Mouse (Mus musculus) left cerebral cortex, adult 18-20 months (tissue): ENCODE data around the gene Atp8b5. TPM values are rescaled to one million over a fixed set of nuclear protein-coding genes. Genes with fewer than 3 reads are reported as not detected.

Source experiments
- DNase-seq, 2 experiments: peaks; one replicate each; pipeline ENCODE4 v3.0.0; 2021 to 2022; ENCODE audit warnings: low spot score in 2 of 2, mixed read lengths in 1 of 2
- total RNA-seq, 2 experiments: library from RNA; stranded (reverse); gene quantifications; 2 replicates each; pipeline ENCODE4 v1.2.3; 2021

Atp8b5 gene
- total RNA-seq, 2 experiments from 2014 or later: 0.19 to 0.44 TPM

- DNase-seq: no peak
Measured at GRCm38 (mm10) chr4:43407071-43407920, 140.3 kb downstream of the Atp8b5 start.

- DNase-seq: no peak
Measured at GRCm38 (mm10) chr4:43414761-43415160, 147.8 kb downstream of the Atp8b5 start.

- DNase-seq: no peak
Measured at GRCm38 (mm10) chr4:43415221-43416070, 148.5 kb downstream of the Atp8b5 start.

- no peak for DNase-seq
Measured at GRCm38 (mm10) chr4:43416071-43416490, 149.1 kb downstream of the Atp8b5 start.

- no peak for DNase-seq
Measured at GRCm38 (mm10) chr4:43417269-43418062, 150.5 kb downstream of the Atp8b5 start.

GRCm38 (mm10) chr4:43418450-43418849 lies 151.5 kb downstream of the Atp8b5 start:
- no peak for DNase-seq

GRCm38 (mm10) chr4:43418973-43419656 lies 152.2 kb downstream of the Atp8b5 start:
- DNase-seq: no peak

GRCm38 (mm10) chr4:43419801-43420281 lies 152.9 kb downstream of the Atp8b5 start:
- DNase-seq: no peak

GRCm38 (mm10) chr4:43420305-43420704 lies 153.3 kb downstream of the Atp8b5 start:
- DNase-seq: peak; percentile 70 to 80

- DNase-seq: no peak
Measured at GRCm38 (mm10) chr4:43421632-43422240, 154.8 kb downstream of the Atp8b5 start.

Other genes with a start within 250 kb of the Atp8b5 start
- gene Pigo, start 241.3 kb upstream of the Atp8b5 start, total RNA-seq: 10 to 100 TPM; 24.1 to 25.4 TPM
- 100 to 1,000 TPM; 104 to 113 TPM for gene Stoml2, start 235.4 kb upstream of the Atp8b5 start, total RNA-seq
- 10 to 100 TPM; 33.0 to 34.3 TPM for gene Fam214b, start 220.9 kb upstream of the Atp8b5 start, total RNA-seq
- 10 to 100 TPM; 52.3 to 58.3 TPM for gene Unc13b, start 208.2 kb upstream of the Atp8b5 start, total RNA-seq
- 100 to 1,000 TPM; 128 to 146 TPM for gene Rusc2, start 114.8 kb downstream of the Atp8b5 start, total RNA-seq
- 1 to 10 TPM in 1 of 2 experiments, under 1 TPM in 1; 0.82 to 1.2 TPM for gene Fam166b, start 162.0 kb downstream of the Atp8b5 start, total RNA-seq
- 10 to 100 TPM; 90.6 to 96.5 TPM for gene Tesk1, start 174.8 kb downstream of the Atp8b5 start, total RNA-seq
- 1 to 10 TPM in 1 of 2 experiments, under 1 TPM in 1; 0.84 to 1.3 TPM for gene Cd72, start 187.5 kb downstream of the Atp8b5 start, total RNA-seq
- gene Sit1, start 216.6 kb downstream of the Atp8b5 start, total RNA-seq: not detected
- 10 to 100 TPM; 29.9 to 30.0 TPM for gene Ccdc107, start 225.7 kb downstream of the Atp8b5 start, total RNA-seq
- 1 to 10 TPM in 1 of 2 experiments, under 1 TPM in 1; 0.21 to 1.8 TPM for gene Arhgef39, start 232.5 kb downstream of the Atp8b5 start, total RNA-seq
- gene Car9, start 239.8 kb downstream of the Atp8b5 start, total RNA-seq: 1 to 10 TPM in 1 of 2 experiments, under 1 TPM in 1; 0.42 to 1.8 TPM